Mouse (Mus musculus) spleen, adult 12 weeks (tissue): ENCODE data around the gene Olfr1437.
"Not testable (repeated sequence)": the region's sequence is repeated elsewhere in the genome, so short reads cannot be mapped to it uniquely, and the experiment has no call there.

Source experiments
- DNase-seq: peaks from one replicate; pipeline ENCODE4 v3.0.0; 2022; ENCODE audit warnings: low spot score

The Olfr1437 gene

DNA sequence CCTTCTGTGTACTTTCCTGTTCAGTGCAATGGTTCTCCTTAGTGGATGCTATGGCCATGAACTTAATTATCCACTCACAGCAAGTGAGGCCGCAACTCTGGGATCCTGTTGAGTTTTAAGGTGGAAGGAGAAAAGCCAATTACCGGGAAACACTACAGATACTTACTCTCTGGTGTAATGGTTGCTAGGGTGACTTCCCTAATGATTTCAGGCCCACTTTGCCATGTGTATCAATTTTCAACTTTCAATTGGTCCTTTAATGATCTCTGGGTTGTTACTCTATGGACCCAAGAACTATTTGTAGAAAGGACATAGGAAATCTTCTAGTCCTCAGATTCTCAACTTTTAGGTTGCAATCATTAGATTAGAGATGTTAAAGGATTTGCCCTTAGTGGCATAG, at the start of gene Olfr1437:
TSS of gene Olfr1437 (minus strand) at position 101 of the 400 bp plus-strand sequence.
- no peak for DNase-seq

DNA sequence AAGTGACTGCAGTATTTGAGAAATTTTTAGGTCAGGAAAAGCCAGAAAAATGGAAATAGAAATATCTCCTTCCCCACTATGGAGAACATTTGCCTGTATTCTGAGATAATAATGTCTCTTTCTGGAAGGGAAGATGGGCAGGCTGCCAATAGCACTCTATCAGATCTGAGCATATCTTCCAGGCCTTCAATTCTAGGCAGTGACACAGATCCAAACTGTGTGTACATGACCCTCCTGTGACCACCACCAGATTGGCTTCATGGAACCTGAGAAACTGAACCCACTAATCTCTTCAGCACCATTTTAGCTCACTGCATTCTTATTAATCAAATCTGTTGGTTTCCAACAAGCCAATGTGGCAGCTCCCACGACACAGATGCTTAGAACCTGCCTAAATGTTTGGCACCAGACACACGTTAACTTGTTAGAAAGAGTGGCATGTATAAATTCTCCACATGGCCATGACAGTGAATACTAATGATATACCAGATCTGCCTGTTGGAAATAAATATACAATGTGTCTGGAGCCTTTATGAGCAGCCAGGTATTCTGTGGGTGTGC, 49.6 kb upstream of the Olfr1437 start:
- no peak for DNase-seq

DNA sequence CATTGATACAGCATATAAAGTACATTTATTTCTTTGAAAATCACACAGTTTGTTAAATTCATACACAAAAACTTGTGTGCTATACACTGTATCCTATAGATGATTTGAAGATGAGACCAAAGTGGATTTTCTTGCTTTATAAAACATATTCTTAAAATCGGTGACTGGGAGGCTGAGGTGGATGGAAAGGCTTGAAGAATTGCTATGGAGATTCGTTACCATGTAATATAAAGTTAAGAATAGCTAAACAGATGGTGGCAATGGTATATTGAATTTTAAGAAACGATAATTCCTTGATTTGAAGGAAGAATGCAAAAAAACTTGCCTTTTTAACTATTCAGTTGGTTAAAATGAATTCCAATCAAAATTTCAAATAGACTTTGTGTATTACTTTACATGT, 48.1 kb upstream of the Olfr1437 start:
- no peak for DNase-seq

DNA sequence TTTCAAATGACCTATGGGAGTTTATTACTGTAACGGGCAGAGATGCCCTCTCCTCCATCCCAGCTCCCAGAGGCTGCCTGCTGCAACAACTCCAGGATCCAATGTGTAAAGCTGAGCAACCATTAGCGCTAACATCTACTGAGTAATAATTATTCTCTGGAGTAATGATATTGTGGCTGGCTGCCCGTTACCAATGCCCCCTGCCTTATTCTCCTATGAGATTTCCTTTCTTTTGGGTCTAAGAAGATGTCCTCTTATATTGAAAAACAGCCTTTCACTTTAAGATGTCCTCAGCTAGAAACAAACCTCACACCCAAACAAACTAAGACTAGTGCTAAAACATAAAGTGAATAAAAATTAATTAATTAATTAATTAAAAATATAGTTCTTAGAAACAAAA, 10.9 kb upstream of the Olfr1437 start, which contains the start of gene Olfr1438-ps1:
TSS of gene Olfr1438-ps1 (minus strand) at position 101 of the 400 bp plus-strand sequence.
- no peak for DNase-seq

DNA sequence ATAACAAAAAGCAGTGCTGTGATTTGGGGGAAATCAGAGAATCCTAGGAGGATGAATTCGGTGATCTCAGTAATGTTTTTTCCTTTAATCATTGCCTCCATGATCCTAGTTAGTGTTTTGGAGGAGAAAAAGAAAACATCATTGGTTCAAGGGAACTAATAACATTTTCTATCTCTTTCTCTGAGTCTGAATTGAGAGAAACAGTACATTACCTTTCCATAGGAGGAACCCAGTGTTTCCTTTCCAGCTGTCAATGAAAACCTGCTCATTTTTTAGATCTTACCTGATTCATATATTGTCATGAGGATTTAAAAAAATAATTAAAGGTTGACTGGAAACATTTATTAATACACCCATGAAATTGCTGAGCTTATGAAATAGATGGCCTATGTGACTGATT, 25.9 kb downstream of the Olfr1437 start, which contains the start of gene Olfr1436:
TSS of gene Olfr1436 (minus strand) at position 101 of the 400 bp plus-strand sequence.
- not testable (repeated sequence) for DNase-seq

DNA sequence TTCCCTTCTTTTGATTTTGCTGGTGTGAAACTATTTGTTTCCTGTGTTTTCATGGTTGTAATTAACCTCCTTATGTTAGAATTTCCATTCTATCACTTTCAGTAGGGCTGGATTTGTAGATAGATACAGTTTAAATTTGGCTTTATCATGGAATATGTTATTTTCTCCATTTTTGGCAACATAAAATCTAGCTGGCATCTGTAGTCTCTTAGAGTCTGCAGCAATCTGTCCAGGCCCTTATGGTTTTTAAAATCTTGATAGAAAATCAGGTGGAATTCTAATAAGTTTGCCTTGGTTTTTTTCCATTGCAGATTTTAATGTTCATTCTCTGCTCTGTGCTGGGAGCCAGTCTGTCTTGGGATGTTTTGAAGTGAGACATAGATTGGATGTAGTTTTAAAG, 31.9 kb downstream of the Olfr1437 start:
- DNase-seq, result no peak

DNA sequence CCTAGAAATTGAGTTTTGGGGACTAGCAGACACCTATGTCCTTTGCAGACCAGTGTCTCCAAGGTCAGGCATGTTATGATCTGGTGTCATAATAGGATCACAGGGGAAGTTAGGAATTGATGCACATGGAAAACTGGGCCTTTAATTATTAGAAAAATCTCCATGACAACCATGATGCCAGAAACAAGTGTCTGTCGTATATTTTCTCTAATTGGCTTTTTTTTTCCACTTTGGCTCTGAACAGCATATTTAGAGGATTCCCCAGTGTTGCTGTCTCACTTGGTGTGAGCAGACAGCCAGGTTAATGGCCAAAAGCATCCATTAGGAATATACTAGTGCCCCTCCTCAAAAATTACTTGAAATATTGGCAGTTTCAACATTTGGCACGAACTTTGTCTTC, 45.3 kb downstream of the Olfr1437 start, which contains the start of gene Olfr1434:
TSS of gene Olfr1434 (plus strand) at position 301 of the 400 bp plus-strand sequence.
- DNase-seq, result no peak
